Mouse (Mus musculus) 416B (cell line): Measurements from ENCODE around the gene Coq2.
A peak's percentile ranks its signal among the peaks of the same experiment; 100 is the strongest.

Experiments
- DNase-seq: peaks from one replicate; pipeline ENCODE4 v3.0.0; 2011; ENCODE audit warnings: low read depth

Gene Coq2

GRCm38 (mm10) chr5:100621876-100622508, 52.9 kb downstream of the Coq2 start:
- peak; percentile 92 for DNase-seq

DNA sequence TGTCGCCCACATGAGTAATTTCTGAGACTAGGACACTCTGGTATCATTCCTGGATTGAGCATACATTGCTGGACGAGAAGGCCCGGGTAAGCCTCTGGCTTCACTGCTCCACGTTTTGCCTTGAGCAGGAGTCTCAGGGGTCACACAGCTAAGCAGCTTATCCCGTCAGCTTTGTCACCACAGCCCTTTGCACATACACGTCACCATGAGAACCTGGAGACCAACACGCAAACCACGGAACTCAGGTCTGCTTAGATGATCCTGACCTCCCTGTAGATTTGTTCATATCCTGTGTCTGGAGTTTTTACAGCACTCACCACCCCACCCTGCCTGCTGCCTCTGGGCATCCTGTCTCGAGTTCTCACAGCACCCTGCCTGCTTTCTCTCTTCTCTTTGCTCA, 54.0 kb downstream of the Coq2 start:
- DNase-seq, result no peak

DNA sequence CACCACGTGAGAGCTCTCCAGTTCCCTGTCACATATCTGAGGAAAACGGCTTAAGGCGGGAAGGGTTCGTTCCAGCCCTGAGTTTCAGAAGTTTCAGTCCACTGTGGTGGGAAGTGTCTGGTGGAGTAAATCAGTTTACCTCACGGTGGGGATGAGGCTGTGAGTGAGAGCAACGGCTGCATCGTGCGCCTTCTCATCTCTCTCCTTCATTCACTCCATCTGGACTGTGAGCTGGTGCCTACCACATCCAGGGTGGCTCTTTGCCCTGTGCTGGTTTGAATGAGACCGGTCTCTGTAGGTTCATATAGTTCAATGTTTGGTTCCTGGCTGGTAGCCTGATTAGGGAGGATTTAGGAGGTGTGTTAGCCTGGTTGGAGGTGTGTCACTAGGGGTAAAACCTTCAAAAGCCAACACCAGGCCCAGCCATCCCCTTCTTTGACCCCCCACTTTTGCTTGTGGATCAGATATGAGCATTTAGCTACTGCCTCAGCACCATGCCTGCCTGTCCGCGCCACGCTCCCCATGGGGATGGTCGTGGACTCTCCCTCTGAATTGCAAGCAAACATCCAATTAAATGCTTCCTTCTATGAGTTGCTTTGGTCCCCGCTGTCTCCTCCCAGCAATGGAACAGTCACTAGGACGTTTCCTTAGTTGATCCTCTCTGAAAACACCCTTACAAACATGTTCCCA, 55.2 kb downstream of the Coq2 start:
- no peak for DNase-seq

DNA sequence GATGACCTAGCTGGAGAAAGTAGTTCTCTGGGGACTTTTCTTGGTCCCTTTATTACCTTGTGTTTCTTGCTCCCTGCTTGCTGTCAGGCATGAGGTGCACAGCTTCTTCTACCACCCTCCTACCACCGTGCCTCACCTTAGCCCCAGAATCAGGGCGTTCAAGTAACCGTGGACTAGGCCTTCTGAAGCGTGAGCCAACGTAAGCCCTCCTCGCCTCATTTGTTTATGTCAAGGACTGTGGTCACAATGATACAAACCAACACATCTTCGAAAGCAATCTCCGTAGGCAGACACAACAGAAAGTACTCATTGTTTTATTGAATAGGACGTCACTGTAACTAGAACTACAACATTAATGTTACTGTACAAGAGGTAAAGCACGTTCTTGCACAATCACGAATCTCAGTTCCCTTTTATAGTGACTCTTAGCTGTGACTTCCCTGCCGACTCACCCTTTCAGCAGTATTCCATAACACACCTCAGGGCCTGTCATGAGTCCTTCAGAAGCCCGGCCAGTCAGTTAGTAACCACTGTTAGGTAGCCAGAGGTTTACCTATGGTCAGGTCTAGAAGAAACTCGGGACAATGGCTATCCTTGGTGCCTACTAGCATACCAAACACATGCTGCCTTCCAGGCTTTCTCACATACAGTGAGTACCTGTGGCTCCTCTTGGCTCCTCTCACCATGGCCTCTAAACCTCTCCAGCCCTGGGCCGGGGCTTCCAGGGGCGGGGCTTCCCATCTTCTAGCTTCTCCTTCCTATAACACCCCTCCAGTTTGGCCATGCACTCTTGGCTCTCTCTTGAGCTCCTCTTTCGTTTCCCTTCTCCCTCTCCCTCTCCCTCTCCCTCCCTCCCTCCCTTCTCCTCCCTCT, 60.8 kb downstream of the Coq2 start:
- DNase-seq, result no peak

DNA sequence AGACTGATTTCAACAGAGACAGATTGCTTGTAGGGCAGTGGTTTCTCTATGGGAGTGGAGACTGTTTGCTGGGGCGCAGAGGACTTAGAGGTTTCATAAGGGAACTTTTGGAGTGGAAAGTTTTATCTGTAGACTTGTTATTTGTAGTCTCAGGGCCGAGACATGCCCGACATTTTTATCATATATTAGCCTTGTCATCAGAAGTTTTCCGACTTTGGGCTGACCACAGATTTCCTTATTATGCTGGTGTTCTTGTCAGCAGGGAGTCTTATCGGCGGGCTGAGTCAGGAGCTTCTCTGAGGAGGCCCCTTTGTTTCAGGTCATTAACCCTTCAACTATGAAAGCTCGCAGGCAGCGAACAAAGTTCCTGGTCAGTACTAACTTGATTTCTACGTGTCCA, 67.1 kb downstream of the Coq2 start:
- peak; percentile 51 for DNase-seq

- no peak for DNase-seq
These were observed 67.7 kb downstream of the Coq2 start for GRCm38 (mm10) chr5:100607090-100607762.

GRCm38 (mm10) chr5:100605828-100606229, 69.1 kb downstream of the Coq2 start:
- DNase-seq, result no peak
